Mouse (Mus musculus): ENCODE results near the gene Ckm. TPM values are rescaled to one million over a fixed set of nuclear protein-coding genes. Genes with fewer than 3 reads are reported as not detected.

The Ckm gene
- polyA plus RNA-seq, 1 experiment = 1,561 TPM

- Histone ChIP-seq H3K4me2 (ENCODE audit: low read depth) (no peak overlapping the region), H3ac (ENCODE audit: control insufficient read depth, insufficient read length) (no peak overlapping the region), H3K4me3 (no peak overlapping the region), H3K79me2 (ENCODE audit: control insufficient read depth, insufficient read depth) (no peaks in the 10 kb centered on the region), H3K36me3 (ENCODE audit: control insufficient read depth, insufficient read depth) (no peaks in the 10 kb centered on the region), H3K27me3 (ENCODE audit: control insufficient read depth, insufficient read depth, insufficient read length) (peaks cover 26% of the 10 kb centered on the region)
- TF ChIP-seq MYOD1 (IDR thresholded peaks at IDR 0.05; ENCODE audit: control insufficient read depth in 1 of 3, insufficient read length in 2 of 3, low read depth in 2 of 3) (peak in 2 of 3 experiments; percentile 0 to 36), USF1 (IDR thresholded peaks at IDR 0.05; ENCODE audit: low read depth) (no peak), POLR2A (IDR thresholded peaks at IDR 0.05; ENCODE audit: insufficient read length, low read depth) (no peak), REST (IDR thresholded peaks at IDR 0.05; ENCODE audit: insufficient read depth, insufficient read length) (no peak), MYOG (IDR thresholded peaks at IDR 0.05; ENCODE audit: control insufficient read depth in 1 of 3, insufficient read depth in 1 of 3, insufficient read length in 2 of 3, low read depth in 2 of 3) (peak in 1 of 3 experiments; percentile 35)
Observed at GRCm38 (mm10) chr7:19467638-19468037, 63.1 kb downstream of the Ckm start.

GRCm38 (mm10) chr7:19468279-19468678 lies 63.7 kb downstream of the Ckm start:
- TF ChIP-seq MYOG (IDR thresholded peaks at IDR 0.05; ENCODE audit: control insufficient read depth in 1 of 3, insufficient read depth in 1 of 3, insufficient read length in 2 of 3, low read depth in 2 of 3) = no peak
- TF ChIP-seq TCF12 (IDR thresholded peaks at IDR 0.05; ENCODE audit: insufficient read depth, poor library complexity, severe bottlenecking) = no peak
- no peak for TF ChIP-seq POLR2AphosphoS2 (IDR thresholded peaks at IDR 0.05; ENCODE audit: insufficient read length, low read depth)
- no peak for TF ChIP-seq SRF (IDR thresholded peaks at IDR 0.05; ENCODE audit: control insufficient read depth, insufficient read length, low read depth)
- no peak for TF ChIP-seq USF1 (IDR thresholded peaks at IDR 0.05; ENCODE audit: low read depth)
- no peak for TF ChIP-seq MAX (IDR thresholded peaks at IDR 0.05; ENCODE audit: low read depth)
- TF ChIP-seq E2F4 (IDR thresholded peaks at IDR 0.05; ENCODE audit: insufficient read depth) = no peak
- no peak for TF ChIP-seq POLR2A (IDR thresholded peaks at IDR 0.05; ENCODE audit: insufficient read length, low read depth)
- TF ChIP-seq CEBPB (IDR thresholded peaks at IDR 0.05; ENCODE audit: insufficient read depth, poor library complexity, severe bottlenecking) = no peak
- TF ChIP-seq REST (IDR thresholded peaks at IDR 0.05; ENCODE audit: insufficient read depth, insufficient read length) = no peak
- TF ChIP-seq MYOD1 (IDR thresholded peaks at IDR 0.05; ENCODE audit: control insufficient read depth in 1 of 3, insufficient read length in 2 of 3, low read depth in 2 of 3) = no peak
- TF ChIP-seq TCF3 (IDR thresholded peaks at IDR 0.05; ENCODE audit: insufficient read length, low read depth) = no peak
- Histone ChIP-seq H3ac (ENCODE audit: control insufficient read depth, insufficient read length) (no peak overlapping the region), H3K4me3 (no peak overlapping the region), H3K4me2 (ENCODE audit: low read depth) (no peak overlapping the region), H3K79me2 (ENCODE audit: control insufficient read depth, insufficient read depth) (no peaks in the 10 kb centered on the region), H3K27me3 (ENCODE audit: control insufficient read depth, insufficient read depth, insufficient read length) (peaks cover 33% of the 10 kb centered on the region), H3K36me3 (ENCODE audit: control insufficient read depth, insufficient read depth) (no peaks in the 10 kb centered on the region)

DNA sequence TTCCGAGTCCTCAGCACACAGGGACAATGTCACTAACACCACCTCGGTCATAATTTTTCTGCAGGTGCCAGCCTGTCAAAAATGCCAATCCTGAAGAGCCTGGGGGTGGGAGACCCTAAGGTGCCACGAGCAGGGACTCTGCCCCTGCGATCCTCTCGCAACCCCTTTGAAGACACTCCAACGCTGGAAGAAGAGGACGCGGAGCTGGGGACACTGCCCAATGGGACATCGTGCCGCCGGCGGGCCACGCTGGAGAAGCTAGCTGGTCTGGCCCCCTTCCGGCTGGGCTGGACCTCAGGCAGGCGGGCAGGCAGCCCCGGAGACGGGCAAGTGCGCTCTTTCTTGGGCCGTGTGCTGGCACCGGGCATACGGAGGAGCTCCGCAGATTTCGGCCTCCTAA lies 64.8 kb downstream of the Ckm start:
- no peaks in the 10 kb centered on the region for H3K36me3 ChIP-seq (ENCODE audit: control insufficient read depth, insufficient read depth)
- peaks cover 44% of the 10 kb centered on the region for H3K27me3 ChIP-seq (ENCODE audit: control insufficient read depth, insufficient read depth, insufficient read length)
- no peaks in the 10 kb centered on the region for H3K79me2 ChIP-seq (ENCODE audit: control insufficient read depth, insufficient read depth)
- no peak overlapping the region for H3K4me3 ChIP-seq
- TF ChIP-seq MYOG (IDR thresholded peaks at IDR 0.05; ENCODE audit: control insufficient read depth in 1 of 3, insufficient read depth in 1 of 3, insufficient read length in 2 of 3, low read depth in 2 of 3) = no peak
- TF ChIP-seq REST (IDR thresholded peaks at IDR 0.05; ENCODE audit: insufficient read depth, insufficient read length) = no peak
- no peak for TF ChIP-seq USF1 (IDR thresholded peaks at IDR 0.05; ENCODE audit: low read depth)
- no peak for TF ChIP-seq POLR2A (IDR thresholded peaks at IDR 0.05; ENCODE audit: insufficient read length, low read depth)
- TF ChIP-seq TCF3 (IDR thresholded peaks at IDR 0.05; ENCODE audit: insufficient read length, low read depth) = no peak
- no peak for TF ChIP-seq MAX (IDR thresholded peaks at IDR 0.05; ENCODE audit: low read depth)
- no peak for TF ChIP-seq CEBPB (IDR thresholded peaks at IDR 0.05; ENCODE audit: insufficient read depth, poor library complexity, severe bottlenecking)
- TF ChIP-seq E2F4 (IDR thresholded peaks at IDR 0.05; ENCODE audit: insufficient read depth) = no peak
- no peak for TF ChIP-seq POLR2AphosphoS2 (IDR thresholded peaks at IDR 0.05; ENCODE audit: insufficient read length, low read depth)
- TF ChIP-seq SRF (IDR thresholded peaks at IDR 0.05; ENCODE audit: control insufficient read depth, insufficient read length, low read depth) = no peak
- TF ChIP-seq TCF12 (IDR thresholded peaks at IDR 0.05; ENCODE audit: insufficient read depth, poor library complexity, severe bottlenecking) = no peak
- no peak for TF ChIP-seq MYOD1 (IDR thresholded peaks at IDR 0.05; ENCODE audit: control insufficient read depth in 1 of 3, insufficient read length in 2 of 3, low read depth in 2 of 3)
- no peak overlapping the region for H3ac ChIP-seq (ENCODE audit: control insufficient read depth, insufficient read length)
- no peak overlapping the region for H3K4me2 ChIP-seq (ENCODE audit: low read depth)

DNA sequence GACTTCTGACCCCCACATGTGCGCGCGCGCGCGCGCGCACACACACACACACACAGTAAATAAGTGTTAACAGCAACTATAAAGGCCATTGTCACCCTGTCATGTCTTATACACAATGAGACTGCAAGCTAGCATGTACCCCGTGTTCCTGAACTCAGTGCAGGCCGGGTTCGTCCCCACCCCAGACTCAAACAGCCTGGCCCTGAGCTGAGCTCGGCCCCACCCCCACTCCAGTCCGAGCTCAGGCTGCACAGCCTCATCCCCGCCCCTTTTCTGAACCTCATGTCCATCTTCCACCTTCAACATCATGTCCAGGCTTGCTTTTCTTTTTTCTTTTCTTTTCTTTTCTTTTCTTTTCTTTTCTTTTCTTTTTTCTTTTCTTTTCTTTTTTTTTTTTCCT lies 65.7 kb downstream of the Ckm start:
- H3K27me3 ChIP-seq (ENCODE audit: control insufficient read depth, insufficient read depth, insufficient read length) = peaks cover 46% of the 10 kb centered on the region

More for the DNA sequence above, 65.7 kb downstream of the Ckm start:
- no peak for TF ChIP-seq CEBPB (IDR thresholded peaks at IDR 0.05; ENCODE audit: insufficient read depth, poor library complexity, severe bottlenecking)
- no peak for TF ChIP-seq USF1 (IDR thresholded peaks at IDR 0.05; ENCODE audit: low read depth)
- TF ChIP-seq POLR2AphosphoS2 (IDR thresholded peaks at IDR 0.05; ENCODE audit: insufficient read length, low read depth) = no peak
- no peak for TF ChIP-seq TCF3 (IDR thresholded peaks at IDR 0.05; ENCODE audit: insufficient read length, low read depth)
- TF ChIP-seq MYOD1 (IDR thresholded peaks at IDR 0.05; ENCODE audit: control insufficient read depth in 1 of 3, insufficient read length in 2 of 3, low read depth in 2 of 3) = no peak
- TF ChIP-seq TCF12 (IDR thresholded peaks at IDR 0.05; ENCODE audit: insufficient read depth, poor library complexity, severe bottlenecking) = no peak
- TF ChIP-seq E2F4 (IDR thresholded peaks at IDR 0.05; ENCODE audit: insufficient read depth) = no peak
- TF ChIP-seq MYOG (IDR thresholded peaks at IDR 0.05; ENCODE audit: control insufficient read depth in 1 of 3, insufficient read depth in 1 of 3, insufficient read length in 2 of 3, low read depth in 2 of 3) = no peak
- no peak for TF ChIP-seq POLR2A (IDR thresholded peaks at IDR 0.05; ENCODE audit: insufficient read length, low read depth)
- TF ChIP-seq REST (IDR thresholded peaks at IDR 0.05; ENCODE audit: insufficient read depth, insufficient read length) = no peak
- no peak for TF ChIP-seq SRF (IDR thresholded peaks at IDR 0.05; ENCODE audit: control insufficient read depth, insufficient read length, low read depth)
- TF ChIP-seq MAX (IDR thresholded peaks at IDR 0.05; ENCODE audit: low read depth) = no peak
- Histone ChIP-seq H3K4me3 (no peak overlapping the region), H3K36me3 (ENCODE audit: control insufficient read depth, insufficient read depth) (no peaks in the 10 kb centered on the region), H3K4me2 (ENCODE audit: low read depth) (no peak overlapping the region), H3K79me2 (ENCODE audit: control insufficient read depth, insufficient read depth) (no peaks in the 10 kb centered on the region), H3ac (ENCODE audit: control insufficient read depth, insufficient read length) (no peak overlapping the region)

Data from myocyte (in vitro differentiated cells).